Mouse (Mus musculus): ENCODE results near the gene Lypd3. TPM values are rescaled to one million over a fixed set of nuclear protein-coding genes. Genes with fewer than 3 reads are reported as not detected.

The Lypd3 gene
- not detected for polyA plus RNA-seq (2014; fragmentation: Illumina TruSeq; extraction: RNeasy Lipid Tissue Mini Kit (QIAGEN cat#74804); ENCODE audit: insufficient read depth, low read depth, low replicate concordance)

DNA sequence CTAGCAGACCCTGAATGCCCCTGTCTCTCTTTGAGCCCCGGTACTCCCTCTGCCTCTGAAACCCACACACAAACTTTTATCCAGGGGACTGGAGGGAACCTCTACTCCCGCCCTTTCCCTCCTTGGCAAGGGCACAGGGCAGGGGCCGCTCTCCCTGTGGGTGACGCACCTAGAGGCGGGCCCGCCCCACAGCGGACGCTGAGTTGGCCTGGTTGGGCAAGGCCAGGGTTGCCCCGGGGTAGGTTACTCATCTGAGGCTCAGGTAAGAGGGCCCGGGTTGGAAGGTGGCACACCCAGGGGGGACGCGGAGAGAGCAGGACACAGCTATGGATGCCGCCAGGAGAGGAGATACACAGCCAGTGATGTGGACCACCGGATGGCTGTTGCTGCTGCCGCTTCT, at the start of gene Lypd3:
Gene Lypd3, plus strand, starts transcription at position 287 of the 400 bp plus-strand sequence.

DNA sequence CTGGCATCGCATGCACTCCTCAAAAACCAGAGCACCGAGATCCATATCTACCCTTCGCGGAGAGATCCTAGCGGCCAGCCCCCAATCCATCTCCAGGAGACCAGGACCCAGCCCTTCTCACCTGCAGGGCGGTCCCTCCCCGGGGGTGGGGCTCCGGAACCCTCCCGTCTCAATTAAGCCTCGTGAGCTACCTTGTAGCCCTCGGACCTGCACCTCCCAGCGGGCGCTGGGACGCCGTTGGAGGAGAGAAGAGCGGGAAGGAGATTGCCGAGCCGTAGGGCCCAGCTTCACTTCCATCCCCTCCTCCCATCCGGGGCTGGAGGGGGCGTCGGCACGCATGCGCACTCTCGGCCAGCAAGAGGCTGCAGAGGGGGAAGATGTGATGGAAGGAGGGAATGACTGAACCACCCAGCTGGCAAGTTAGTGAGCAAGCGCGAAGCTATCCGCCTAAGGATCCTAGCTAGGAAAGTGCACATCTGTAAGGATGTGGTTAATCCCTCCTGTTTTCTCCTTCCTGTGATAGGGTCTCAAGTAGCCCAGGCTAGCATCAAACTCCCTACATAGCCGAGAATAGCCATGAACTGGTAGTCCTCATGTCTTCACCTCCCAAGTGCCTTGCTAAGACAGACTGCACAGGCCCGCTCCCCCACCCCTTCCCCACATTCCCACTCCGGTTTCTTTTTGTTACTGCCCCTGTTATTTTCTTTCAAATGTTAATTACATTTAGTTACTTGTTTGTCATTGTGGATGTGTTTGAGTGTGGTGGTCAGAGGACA, 48.8 kb upstream of the Lypd3 start, which contains the start of the genes Ethe1 and Zfp575:
Gene Ethe1, plus strand, starts transcription at position 214 of the 776 bp plus-strand sequence.
Gene Zfp575, minus strand, starts transcription at position 312 of the 776 bp plus-strand sequence.

DNA sequence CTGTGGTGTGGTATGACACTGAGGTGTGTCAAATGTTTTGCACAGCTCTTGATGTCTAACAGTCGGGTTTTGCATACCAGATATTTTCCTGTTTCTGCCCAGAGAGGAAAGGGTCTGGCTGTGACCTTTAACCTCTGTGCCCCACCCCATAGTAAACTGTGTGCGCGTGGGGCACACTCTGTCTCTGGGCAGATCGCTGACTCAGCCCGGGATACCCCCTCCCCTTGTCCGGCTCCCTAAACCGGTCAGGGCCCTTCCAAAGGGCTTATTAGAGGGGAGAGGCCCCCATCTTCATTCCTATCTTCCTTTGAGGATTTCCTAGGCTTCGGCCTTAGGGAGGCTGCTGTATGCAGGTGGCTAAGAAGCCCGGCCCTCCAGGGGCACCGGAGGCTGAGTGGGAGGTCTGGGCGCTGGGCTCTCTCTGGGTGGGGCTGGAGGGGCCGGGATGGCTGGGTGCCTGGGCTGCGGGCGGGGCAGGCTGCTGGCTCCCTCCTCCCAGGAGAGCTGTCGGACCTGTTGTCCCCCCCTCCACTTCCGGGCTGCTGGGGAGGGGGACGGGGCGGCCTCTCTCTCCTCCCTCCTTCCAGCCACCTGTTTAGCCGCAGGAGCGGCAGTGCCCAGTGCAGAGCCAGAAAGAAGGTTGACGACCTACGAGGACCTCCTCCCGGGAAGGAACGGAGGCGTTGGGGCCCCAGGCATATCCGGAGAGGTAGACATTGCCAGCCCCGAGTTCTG, 26.0 kb upstream of the Lypd3 start, which contains the start of gene Phldb3:
Gene Phldb3, plus strand, starts transcription at position 620 of the 735 bp plus-strand sequence.

DNA sequence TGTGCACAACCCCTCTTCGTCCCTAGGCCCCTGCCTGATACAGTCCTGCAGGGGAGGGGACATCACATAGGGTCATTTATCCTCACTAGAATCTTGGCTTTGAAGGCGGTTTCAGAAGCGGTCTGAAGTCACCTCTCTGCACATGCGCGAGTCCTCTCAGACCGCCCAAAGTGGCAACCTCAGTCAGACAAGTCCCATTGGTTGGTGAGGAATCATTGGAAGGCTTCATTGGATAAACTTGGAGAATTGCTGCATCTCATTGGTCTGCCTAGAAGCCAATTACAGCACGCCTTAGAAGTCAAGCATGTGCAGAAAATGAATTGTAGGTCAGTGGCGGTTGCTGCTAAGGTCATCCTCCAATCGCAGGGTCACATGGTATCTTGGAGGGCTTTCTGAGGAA, 40.2 kb downstream of the Lypd3 start, which contains the start of gene Tex101:
Gene Tex101, minus strand, starts transcription at position 101 of the 400 bp plus-strand sequence.

Other genes with a start within 250 kb of the Lypd3 start
- gene Smg9, start 236.9 kb upstream of the Lypd3 start, polyA plus RNA-seq (2014; fragmentation: Illumina TruSeq; extraction: RNeasy Lipid Tissue Mini Kit (QIAGEN cat#74804); ENCODE audit: insufficient read depth, low read depth, low replicate concordance) = 13.7 TPM
- gene Irgc1, start 184.3 kb upstream of the Lypd3 start, polyA plus RNA-seq (2014; fragmentation: Illumina TruSeq; extraction: RNeasy Lipid Tissue Mini Kit (QIAGEN cat#74804); ENCODE audit: insufficient read depth, low read depth, low replicate concordance) = 0.29 TPM
- 48.8 TPM for gene Plaur, start 174.1 kb upstream of the Lypd3 start, polyA plus RNA-seq (2014; fragmentation: Illumina TruSeq; extraction: RNeasy Lipid Tissue Mini Kit (QIAGEN cat#74804); ENCODE audit: insufficient read depth, low read depth, low replicate concordance)
- gene Cadm4, start 154.5 kb upstream of the Lypd3 start, polyA plus RNA-seq (2014; fragmentation: Illumina TruSeq; extraction: RNeasy Lipid Tissue Mini Kit (QIAGEN cat#74804); ENCODE audit: insufficient read depth, low read depth, low replicate concordance) = 8.8 TPM
- gene Zfp428, start 129.5 kb upstream of the Lypd3 start, polyA plus RNA-seq (2014; fragmentation: Illumina TruSeq; extraction: RNeasy Lipid Tissue Mini Kit (QIAGEN cat#74804); ENCODE audit: insufficient read depth, low read depth, low replicate concordance) = 2.8 TPM
- gene AC161166.1, start 124.1 kb upstream of the Lypd3 start, polyA plus RNA-seq (2014; fragmentation: Illumina TruSeq; extraction: RNeasy Lipid Tissue Mini Kit (QIAGEN cat#74804); ENCODE audit: insufficient read depth, low read depth, low replicate concordance) = not detected
- gene Irgq, start 105.9 kb upstream of the Lypd3 start, polyA plus RNA-seq (2014; fragmentation: Illumina TruSeq; extraction: RNeasy Lipid Tissue Mini Kit (QIAGEN cat#74804); ENCODE audit: insufficient read depth, low read depth, low replicate concordance) = 4.7 TPM
- not detected for gene Pinlyp, start 90.4 kb upstream of the Lypd3 start, polyA plus RNA-seq (2014; fragmentation: Illumina TruSeq; extraction: RNeasy Lipid Tissue Mini Kit (QIAGEN cat#74804); ENCODE audit: insufficient read depth, low read depth, low replicate concordance)
- 16.8 TPM for gene Xrcc1, start 90.3 kb upstream of the Lypd3 start, polyA plus RNA-seq (2014; fragmentation: Illumina TruSeq; extraction: RNeasy Lipid Tissue Mini Kit (QIAGEN cat#74804); ENCODE audit: insufficient read depth, low read depth, low replicate concordance)
- 11.8 TPM for gene Ethe1, start 49.0 kb upstream of the Lypd3 start, polyA plus RNA-seq (2014; fragmentation: Illumina TruSeq; extraction: RNeasy Lipid Tissue Mini Kit (QIAGEN cat#74804); ENCODE audit: insufficient read depth, low read depth, low replicate concordance)
- gene Zfp575, start 48.9 kb upstream of the Lypd3 start, polyA plus RNA-seq (2014; fragmentation: Illumina TruSeq; extraction: RNeasy Lipid Tissue Mini Kit (QIAGEN cat#74804); ENCODE audit: insufficient read depth, low read depth, low replicate concordance) = 0.08 TPM
- 2.1 TPM for gene Phldb3, start 25.8 kb upstream of the Lypd3 start, polyA plus RNA-seq (2014; fragmentation: Illumina TruSeq; extraction: RNeasy Lipid Tissue Mini Kit (QIAGEN cat#74804); ENCODE audit: insufficient read depth, low read depth, low replicate concordance)
- gene Tex101, start 40.1 kb downstream of the Lypd3 start, polyA plus RNA-seq (2014; fragmentation: Illumina TruSeq; extraction: RNeasy Lipid Tissue Mini Kit (QIAGEN cat#74804); ENCODE audit: insufficient read depth, low read depth, low replicate concordance) = not detected
- gene BC049730, start 72.7 kb downstream of the Lypd3 start, polyA plus RNA-seq (2014; fragmentation: Illumina TruSeq; extraction: RNeasy Lipid Tissue Mini Kit (QIAGEN cat#74804); ENCODE audit: insufficient read depth, low read depth, low replicate concordance) = not detected
- not detected for gene Gm4763, start 90.4 kb downstream of the Lypd3 start, polyA plus RNA-seq (2014; fragmentation: Illumina TruSeq; extraction: RNeasy Lipid Tissue Mini Kit (QIAGEN cat#74804); ENCODE audit: insufficient read depth, low read depth, low replicate concordance)
- 2.9 TPM for gene Cd177, start 123.8 kb downstream of the Lypd3 start, polyA plus RNA-seq (2014; fragmentation: Illumina TruSeq; extraction: RNeasy Lipid Tissue Mini Kit (QIAGEN cat#74804); ENCODE audit: insufficient read depth, low read depth, low replicate concordance)
- gene Ceacam10, start 140.7 kb downstream of the Lypd3 start, polyA plus RNA-seq (2014; fragmentation: Illumina TruSeq; extraction: RNeasy Lipid Tissue Mini Kit (QIAGEN cat#74804); ENCODE audit: insufficient read depth, low read depth, low replicate concordance) = 0.31 TPM
- 10.3 TPM for gene Gm9844, start 225.7 kb downstream of the Lypd3 start, polyA plus RNA-seq (2014; fragmentation: Illumina TruSeq; extraction: RNeasy Lipid Tissue Mini Kit (QIAGEN cat#74804); ENCODE audit: insufficient read depth, low read depth, low replicate concordance)
- gene Lypd4, start 233.4 kb downstream of the Lypd3 start, polyA plus RNA-seq (2014; fragmentation: Illumina TruSeq; extraction: RNeasy Lipid Tissue Mini Kit (QIAGEN cat#74804); ENCODE audit: insufficient read depth, low read depth, low replicate concordance) = not detected
- gene Dmrtc2, start 233.5 kb downstream of the Lypd3 start, polyA plus RNA-seq (2014; fragmentation: Illumina TruSeq; extraction: RNeasy Lipid Tissue Mini Kit (QIAGEN cat#74804); ENCODE audit: insufficient read depth, low read depth, low replicate concordance) = not detected
- 2,096 TPM for gene Rps19, start 247.8 kb downstream of the Lypd3 start, polyA plus RNA-seq (2014; fragmentation: Illumina TruSeq; extraction: RNeasy Lipid Tissue Mini Kit (QIAGEN cat#74804); ENCODE audit: insufficient read depth, low read depth, low replicate concordance)

All from lung, adult 10 weeks (tissue).